Mouse (Mus musculus): Measurements from ENCODE around the gene Cnot2. TPM values are rescaled to one million over a fixed set of nuclear protein-coding genes. Genes with fewer than 3 reads are reported as not detected.

The Cnot2 gene
- total RNA-seq, 2 experiments from 2014 or later, result 79.8 to 88.3 TPM

- no peak for DNase-seq
- intact Hi-C loops (cut with DNase I), result no loop called here
Measured at GRCm38 (mm10) chr10:116440946-116441345, 140.4 kb downstream of the Cnot2 start.

GRCm38 (mm10) chr10:116440088-116440487, 141.2 kb downstream of the Cnot2 start:
- intact Hi-C loops (cut with DNase I), result no loop called here
- no peak for DNase-seq

DNA sequence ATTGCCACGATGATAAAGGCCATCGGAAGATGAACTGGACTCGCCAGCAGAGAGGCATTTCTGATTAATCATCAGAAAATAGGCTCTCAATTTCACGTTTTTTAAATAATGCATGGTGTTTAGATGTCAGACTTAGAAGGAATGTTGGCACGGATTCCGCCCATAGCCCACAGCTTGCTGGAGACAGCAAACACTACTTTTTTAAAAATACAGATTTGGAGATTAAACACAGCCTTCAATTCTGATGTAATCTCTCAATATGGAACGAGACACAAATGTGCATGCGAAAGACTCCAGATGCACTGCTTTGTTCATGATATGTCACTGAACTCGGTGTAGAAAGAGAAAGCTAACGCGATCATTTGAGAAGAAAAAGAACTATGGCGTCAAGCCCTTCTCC, 145.9 kb downstream of the Cnot2 start:
- no peak for DNase-seq
- intact Hi-C loops (cut with DNase I), result no loop called here

Small RNAs within 50 kb of the gene (microRNA-seq; reads per million reads assigned to microRNA genes)
- not detected for gene Gm25190

Other genes starting within 250 kb of the Cnot2 start
- 10 to 100 TPM; 72.9 to 81.9 TPM for gene Kcnmb4, start 107.6 kb downstream of the Cnot2 start, total RNA-seq (2021)